Mouse (Mus musculus): ENCODE measurements at regions not wholly inside any gene's neighbourhood (a gene's known extent, or its start where the extent isn't known, plus 50 kb on each side); places are given as distances from the start of the nearest gene placed in this dataset.

GRCm38 (mm10) chr10:96955036-96955775, 338.4 kb downstream of the Btg1 start:
- DNase-seq (ENCODE audit: low spot score in 2 of 2): no peak

- DNase-seq (ENCODE audit: low spot score in 2 of 2): no peak
These were observed 339.1 kb downstream of the Btg1 start for GRCm38 (mm10) chr10:96955776-96956448.

- DNase-seq (ENCODE audit: low spot score in 2 of 2): no peak
These were observed 339.6 kb downstream of the Btg1 start for GRCm38 (mm10) chr10:96956449-96956834.

- DNase-seq (ENCODE audit: low spot score in 2 of 2): no peak
These were observed 340.2 kb downstream of the Btg1 start for GRCm38 (mm10) chr10:96957019-96957418.

- DNase-seq (ENCODE audit: low spot score in 2 of 2): no peak
These were observed 353.0 kb downstream of the Btg1 start for GRCm38 (mm10) chr10:96969825-96970224.

- DNase-seq (ENCODE audit: low spot score in 2 of 2): no peak
These were observed 353.9 kb downstream of the Btg1 start for GRCm38 (mm10) chr10:96970737-96971136.

GRCm38 (mm10) chr10:96971810-96972209, 355.0 kb downstream of the Btg1 start:
- no peak for DNase-seq (ENCODE audit: low spot score in 2 of 2)

GRCm38 (mm10) chr10:96974326-96974977, 357.6 kb downstream of the Btg1 start:
- no peak for DNase-seq (ENCODE audit: low spot score in 2 of 2)

- no peak for DNase-seq (ENCODE audit: low spot score in 2 of 2)
These were observed 359.9 kb downstream of the Btg1 start for GRCm38 (mm10) chr10:96976691-96977090.

- DNase-seq (ENCODE audit: low spot score in 2 of 2): no peak
These were observed 363.7 kb downstream of the Btg1 start for GRCm38 (mm10) chr10:96980494-96980831.

GRCm38 (mm10) chr10:96980832-96981515, 364.2 kb downstream of the Btg1 start:
- no peak for DNase-seq (ENCODE audit: low spot score in 2 of 2)

- no peak for DNase-seq (ENCODE audit: low spot score in 2 of 2)
These were observed 364.7 kb downstream of the Btg1 start for GRCm38 (mm10) chr10:96981516-96981869.

GRCm38 (mm10) chr10:97000871-97001270, 384.1 kb downstream of the Btg1 start:
- no peak for DNase-seq (ENCODE audit: low spot score in 2 of 2)

GRCm38 (mm10) chr10:97008873-97009272, 392.1 kb downstream of the Btg1 start:
- no peak for DNase-seq (ENCODE audit: low spot score in 2 of 2)

- no peak for DNase-seq (ENCODE audit: low spot score in 2 of 2)
These were observed 393.1 kb downstream of the Btg1 start for GRCm38 (mm10) chr10:97009859-97010258.

GRCm38 (mm10) chr10:97018641-97019040, 401.8 kb downstream of the Btg1 start:
- DNase-seq (ENCODE audit: low spot score in 2 of 2): no peak

GRCm38 (mm10) chr10:97028776-97029175, 412.0 kb downstream of the Btg1 start:
- DNase-seq (ENCODE audit: low spot score in 2 of 2): no peak

GRCm38 (mm10) chr10:97030996-97031395, 414.2 kb downstream of the Btg1 start:
- no peak for DNase-seq (ENCODE audit: low spot score in 2 of 2)

GRCm38 (mm10) chr10:97035371-97035786, 418.6 kb downstream of the Btg1 start:
- no peak for DNase-seq (ENCODE audit: low spot score in 2 of 2)

- no peak for DNase-seq (ENCODE audit: low spot score in 2 of 2)
These were observed 421.2 kb downstream of the Btg1 start for GRCm38 (mm10) chr10:97038025-97038424.

GRCm38 (mm10) chr10:97047566-97047965, 430.8 kb downstream of the Btg1 start:
- DNase-seq (ENCODE audit: low spot score in 2 of 2): no peak

- no peak for DNase-seq (ENCODE audit: low spot score in 2 of 2)
These were observed 431.2 kb downstream of the Btg1 start for GRCm38 (mm10) chr10:97047996-97048395.
